Mouse (Mus musculus) cerebellum, adult 2 months (tissue): ENCODE measurements around the gene Akip1. TPM values are rescaled to one million over a fixed set of nuclear protein-coding genes. Genes with fewer than 3 reads are reported as not detected.

ENCODE experiments used
- DNase-seq, 2 experiments: peaks; one replicate each; pipeline ENCODE4 v3.0.0; 2021
- H3K27ac ChIP-seq: fragments of 200-500 bp; 2 replicates; pipeline ENCODE4 v1.5.1; 2012; ENCODE audit warnings: low read length, control low read depth, inconsistent platforms; ENCODE audit not compliant: insufficient read depth
- H3K27me3 ChIP-seq: fragments of 200-500 bp; 2 replicates; pipeline ENCODE4 v1.6.1; 2012; ENCODE audit warnings: inconsistent platforms, mild to moderate bottlenecking, low read length, moderate library complexity; ENCODE audit not compliant: control insufficient read depth, insufficient read depth
- H3K4me1 ChIP-seq: fragments of 200-500 bp; 2 replicates; pipeline ENCODE4 v1.6.1; 2011; ENCODE audit warnings: low read length; ENCODE audit not compliant: control insufficient read depth, insufficient read depth
- H3K4me3 ChIP-seq: fragments of 200-500 bp; replicated peaks from 2 replicates; pipeline ENCODE3; 2011; ENCODE audit warnings: mild to moderate bottlenecking, low read depth, low read length, control low read depth; ENCODE audit not compliant: insufficient read depth
- CTCF ChIP-seq: fragments of 200-500 bp; IDR thresholded peaks from 2 replicates; pipeline ENCODE4 v1.5.1; 2011; ENCODE audit warnings: low read depth, mild to moderate bottlenecking, control low read depth, low read length, moderate library complexity, borderline replicate concordance; ENCODE audit not compliant: insufficient read depth
- POLR2A ChIP-seq: fragments of 200-500 bp; IDR thresholded peaks from 2 replicates; pipeline ENCODE4 v1.6.1; 2011; ENCODE audit warnings: low read length, control low read depth, borderline replicate concordance; ENCODE audit not compliant: insufficient read depth
- WGBS: fragments of 180-500 bp; shearing (Covaris S2); methylation state at CpG from one replicate; pipeline ENCODE4 v1.1.7; 2018; 5-methylcytosine and 5-hydroxymethylcytosine counted together
- polyA plus RNA-seq: library from polyadenylated mRNA; depleted of rRNA; stranded (reverse); fragments of >200 nt; gene quantifications from 2 replicates; pipeline ENCODE4 v1.2.3, GENCODE M21; 2012; rRNA removed

The Akip1 gene
- polyA plus RNA-seq, 1 experiment, result 6.9 TPM

GRCm38 (mm10) chr7:109754034-109754433, 50.5 kb downstream of the Akip1 start:
- TF ChIP-seq CTCF (no peak), POLR2A (no peak)
- 93% methylated on average over 8 of the region's 8 CpGs for WGBS
- Histone ChIP-seq H3K27ac (no peak overlapping the region), H3K4me3 (no peak overlapping the region), H3K4me1 (peaks cover 2% of the 10 kb centered on the region; the same call in 1 of the 2 replicates), H3K27me3 (no peaks in the 10 kb centered on the region; the same call in 1 of the 2 replicates)
- DNase-seq, result no peak

GRCm38 (mm10) chr7:109756291-109756690, 52.8 kb downstream of the Akip1 start:
- DNase-seq, result no peak
- Histone ChIP-seq H3K4me1 (no peaks in the 10 kb centered on the region), H3K27ac (no peak overlapping the region), H3K4me3 (no peak overlapping the region), H3K27me3 (no peaks in the 10 kb centered on the region; the same call in 1 of the 2 replicates)
- TF ChIP-seq CTCF, result no peak
- TF ChIP-seq POLR2A, result no peak
- 95% methylated on average over 3 of the region's 3 CpGs for WGBS

Other genes starting within 250 kb of the Akip1 start
- gene Trim66, start 195.6 kb upstream of the Akip1 start, polyA plus RNA-seq, result 11.3 and 11.6 TPM in 2 replicates
- gene Rpl27a, start 184.5 kb upstream of the Akip1 start, polyA plus RNA-seq, result 299 and 318 TPM in 2 replicates
- 43.8 and 44.8 TPM in 2 replicates for gene St5, start 85 bp upstream of the Akip1 start, polyA plus RNA-seq
- 0.16 and 0.20 TPM in 2 replicates for gene BC051019, start 20.2 kb downstream of the Akip1 start, polyA plus RNA-seq
- 0.22 and 0.39 TPM in 2 replicates for gene Ascl3, start 28.0 kb downstream of the Akip1 start, polyA plus RNA-seq
- 135 and 140 TPM in 2 replicates for gene Tmem9b, start 49.2 kb downstream of the Akip1 start, polyA plus RNA-seq
- gene Nrip3, start 78.3 kb downstream of the Akip1 start, polyA plus RNA-seq, result 46.6 and 52.8 TPM in 2 replicates
- gene Scube2, start 162.0 kb downstream of the Akip1 start, polyA plus RNA-seq, result 0.26 and 0.33 TPM in 2 replicates